Mouse (Mus musculus) liver, adult (tissue): Measurements from ENCODE around the gene Gm45140.

Experiments used
- GATA4 ChIP-seq: IDR thresholded peaks from 2 replicates; pipeline ENCODE4 v1.6.1; 2014; ENCODE audit warnings: mild to moderate bottlenecking, low read length; ENCODE audit not compliant: insufficient replicate concordance

Gm45140 gene

DNA sequence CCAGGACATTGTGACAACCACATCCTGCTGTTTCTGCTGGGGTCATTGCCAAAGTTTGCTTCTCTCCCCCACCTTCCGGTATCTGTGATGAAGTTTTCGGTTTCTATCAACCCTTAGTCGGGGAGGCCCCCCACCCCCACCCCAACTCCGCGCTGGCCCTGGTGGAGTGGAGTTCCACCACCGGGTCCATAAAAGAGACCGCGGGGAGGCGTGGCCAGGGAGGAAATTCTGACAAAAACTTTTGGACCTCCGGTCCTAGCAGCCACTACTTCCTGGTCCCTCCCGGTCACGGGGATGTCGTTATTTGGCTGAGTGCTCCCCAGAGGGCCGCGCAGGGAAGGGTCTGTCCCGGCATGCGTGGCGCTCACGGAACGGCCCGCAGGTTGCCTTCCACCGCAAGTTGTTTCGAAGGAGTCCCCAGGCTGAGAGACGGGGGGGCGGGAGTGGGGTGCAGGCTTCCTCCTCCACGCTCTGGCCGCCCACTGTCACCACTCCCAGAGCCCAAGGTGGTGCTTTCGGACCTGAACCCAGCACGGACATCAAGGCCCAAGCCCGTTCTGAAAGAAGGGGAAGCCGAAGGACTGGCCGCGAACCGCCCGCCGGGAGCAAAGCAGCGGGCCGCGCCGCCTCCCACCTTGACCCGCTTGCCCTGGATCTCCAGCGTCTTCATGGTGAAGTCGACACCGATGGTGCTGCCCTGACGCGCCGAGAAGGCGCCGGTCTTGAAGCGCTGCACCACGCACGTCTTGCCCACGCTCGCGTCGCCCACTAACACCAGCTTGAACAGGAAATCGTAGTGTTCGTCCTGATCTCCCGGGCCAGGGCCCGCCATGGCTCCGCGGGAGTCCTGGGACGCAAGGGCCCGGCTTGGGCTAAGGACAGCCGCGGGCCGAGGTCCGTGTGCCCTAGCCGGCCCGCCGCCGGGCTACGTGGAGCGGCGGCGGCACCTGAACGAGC, 24.6 kb downstream of the Gm45140 start:
- TF ChIP-seq GATA4: 0 out of 2 replicates have a peak, but pooled peaks have one; percentile 45

DNA sequence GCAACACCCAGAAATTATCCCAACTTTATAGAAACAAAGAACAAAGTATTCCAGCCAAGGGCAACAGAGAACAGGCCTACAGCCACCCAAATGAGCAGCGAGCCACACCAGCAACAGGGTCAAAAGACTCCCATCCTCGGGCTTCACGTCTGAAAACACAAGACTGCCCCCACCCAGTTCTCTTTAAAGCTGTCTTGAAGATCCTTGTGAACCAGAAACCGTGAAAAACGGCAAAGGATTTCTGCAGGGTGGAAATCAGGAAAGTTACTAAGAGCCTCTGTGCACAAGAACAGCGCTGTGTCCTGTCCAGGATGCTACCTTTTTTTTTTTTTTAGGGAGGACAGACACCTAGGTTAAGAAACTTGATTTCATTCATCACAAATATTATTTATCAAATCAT, 25.3 kb downstream of the Gm45140 start:
- TF ChIP-seq GATA4: no peak

DNA sequence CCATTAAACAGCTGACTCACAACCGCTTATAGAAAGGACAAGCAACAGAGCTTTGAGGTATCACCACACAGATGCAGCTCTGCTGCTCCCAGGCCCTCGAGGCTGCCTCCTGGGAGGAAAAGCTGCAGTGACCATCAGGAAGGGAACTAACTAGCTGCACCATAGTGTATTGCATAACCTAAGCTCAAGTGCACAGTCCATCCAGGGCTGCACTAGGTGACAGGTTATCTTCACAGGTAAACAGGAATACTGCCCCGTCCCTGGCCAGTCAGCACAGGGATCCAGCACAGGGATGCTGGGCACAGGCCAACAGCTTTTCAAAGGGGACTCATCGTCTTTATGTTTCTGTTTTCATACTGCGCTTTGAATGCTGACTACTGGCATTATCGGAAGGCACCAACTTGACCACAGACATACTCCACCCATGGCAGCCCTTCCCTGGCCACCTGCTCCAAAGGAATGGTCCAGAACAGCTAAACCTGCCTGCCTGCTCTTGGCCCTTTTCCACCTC, 25.9 kb downstream of the Gm45140 start:
- peak; percentile 78; the same call in 1 of the 2 replicates for TF ChIP-seq GATA4

DNA sequence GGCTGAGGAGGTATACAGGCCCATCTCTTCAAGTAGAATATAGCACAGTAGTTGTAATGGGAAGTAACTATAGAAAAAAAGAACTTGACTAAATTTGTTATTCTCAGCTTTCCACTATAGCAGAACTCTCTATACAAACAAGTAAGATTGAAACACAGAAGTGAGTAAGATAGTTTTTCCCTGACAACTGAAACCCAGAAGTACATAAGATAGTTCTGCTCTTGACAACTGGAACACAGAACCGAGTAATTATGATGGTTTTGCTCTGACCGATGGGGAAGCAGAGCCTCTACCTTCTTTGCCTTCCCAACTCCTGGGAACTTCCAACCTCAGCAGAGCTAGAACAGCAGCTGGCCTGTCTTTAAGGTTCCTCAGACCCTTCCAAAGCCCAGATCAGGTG, 26.5 kb downstream of the Gm45140 start:
- no peak for TF ChIP-seq GATA4

DNA sequence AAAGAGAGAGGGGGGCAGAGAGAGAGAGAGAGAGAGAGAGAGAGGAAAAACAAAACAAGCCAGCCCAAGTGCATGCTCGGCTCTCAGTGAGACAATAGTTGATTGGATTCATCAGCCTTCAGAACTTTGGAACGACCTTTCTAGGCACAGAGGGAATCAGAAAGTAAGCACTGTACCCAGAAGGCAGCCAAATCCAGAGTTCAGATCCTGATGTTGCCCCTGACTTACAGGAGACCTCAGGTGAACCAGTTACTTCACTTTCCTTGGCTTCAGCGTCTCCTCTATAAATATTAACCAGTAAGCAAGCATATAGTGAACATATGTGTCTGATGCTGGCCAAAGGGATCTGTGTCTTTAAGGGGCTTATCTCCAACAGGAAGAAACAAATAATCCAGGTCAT, 27.1 kb downstream of the Gm45140 start:
- no peak for TF ChIP-seq GATA4

DNA sequence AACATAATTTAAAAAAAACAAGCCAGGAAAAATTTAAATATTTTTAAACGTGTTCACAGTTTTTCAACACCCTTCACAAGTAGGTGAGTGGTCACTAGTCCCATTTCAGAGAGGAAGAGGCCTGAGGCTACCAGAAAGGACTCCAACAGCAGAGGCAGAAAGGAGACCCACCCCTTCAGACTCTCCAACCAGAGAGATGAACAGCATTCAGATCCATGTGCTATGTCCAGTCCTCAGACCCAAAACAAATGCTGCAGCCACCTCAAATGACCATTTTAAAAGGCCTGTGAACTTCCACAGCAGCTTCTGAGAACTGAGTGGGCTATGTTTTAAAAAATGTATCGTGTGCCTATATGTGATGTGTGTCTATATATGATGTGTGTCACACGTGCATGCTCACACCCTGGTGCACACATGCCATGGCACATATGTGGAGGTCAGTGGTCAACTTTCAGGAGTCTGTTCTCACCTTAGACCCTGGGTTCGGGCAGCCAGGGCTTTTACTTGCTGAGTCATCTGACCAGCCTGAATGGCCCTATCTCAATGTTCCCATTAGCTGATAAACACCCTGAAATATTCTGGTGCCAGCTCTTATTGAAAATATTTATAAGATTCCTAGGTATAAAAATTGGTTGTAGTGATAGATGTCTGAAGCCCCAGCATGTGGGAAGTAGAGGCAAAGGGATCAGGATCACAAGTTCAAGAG, 27.7 kb downstream of the Gm45140 start:
- TF ChIP-seq GATA4: no peak

DNA sequence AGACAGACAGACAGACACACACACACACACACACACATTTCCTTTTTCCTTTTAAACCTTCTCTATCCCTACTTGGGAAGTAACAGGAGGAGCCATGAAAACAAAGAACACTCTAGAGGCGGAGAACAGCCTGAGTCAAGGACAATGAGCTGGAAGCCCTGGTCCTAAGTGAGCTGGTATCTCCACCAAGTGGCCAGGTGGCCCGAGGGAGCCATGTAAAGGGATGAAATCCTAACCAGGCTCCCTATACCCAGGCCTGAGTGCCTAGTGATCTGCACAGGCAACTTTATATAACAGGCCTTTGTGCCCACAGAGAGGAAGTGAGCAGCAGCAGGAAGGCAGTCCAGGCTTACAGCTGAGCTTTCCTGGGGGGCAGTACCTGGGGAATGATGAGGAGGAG, 28.7 kb downstream of the Gm45140 start:
- no peak for TF ChIP-seq GATA4

DNA sequence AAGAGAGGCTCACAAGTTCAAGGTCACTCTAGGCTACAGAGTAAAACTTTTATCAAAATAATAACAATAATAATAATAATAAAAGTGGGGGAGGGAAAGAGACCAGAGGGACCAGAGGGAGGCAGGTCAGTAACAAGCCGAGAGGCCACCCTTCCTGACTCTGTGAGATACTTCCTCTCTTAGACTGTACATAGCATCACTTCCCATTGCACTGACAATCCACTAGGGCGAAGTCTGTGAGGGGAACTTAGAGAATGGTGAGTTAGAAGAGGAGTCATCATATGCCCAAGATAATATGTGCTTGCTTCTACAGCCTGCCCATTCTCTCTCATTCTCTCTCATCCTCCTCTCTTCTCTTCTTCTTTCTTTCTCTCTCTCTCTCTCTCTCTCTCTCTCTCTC, 29.6 kb downstream of the Gm45140 start:
- TF ChIP-seq GATA4: no peak

DNA sequence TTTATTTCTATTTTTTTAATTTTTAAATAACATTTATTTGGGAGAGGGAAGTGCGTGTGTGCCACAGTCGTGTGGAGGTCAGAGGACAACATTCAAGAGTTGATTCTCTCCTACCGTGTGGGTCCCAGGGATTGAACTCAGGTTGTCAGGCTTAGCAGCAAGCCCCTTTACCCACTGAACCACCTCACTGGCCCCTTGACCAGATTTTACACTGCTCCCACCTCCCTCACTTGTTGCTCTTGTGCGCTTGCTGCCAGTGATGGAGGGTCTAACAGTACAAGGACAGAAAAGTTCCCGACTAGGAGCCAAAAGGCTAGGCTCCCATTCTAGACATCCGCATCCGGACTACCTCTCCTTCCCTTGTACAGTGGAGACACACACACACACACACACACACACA, 30.1 kb downstream of the Gm45140 start:
- TF ChIP-seq GATA4: no peak

DNA sequence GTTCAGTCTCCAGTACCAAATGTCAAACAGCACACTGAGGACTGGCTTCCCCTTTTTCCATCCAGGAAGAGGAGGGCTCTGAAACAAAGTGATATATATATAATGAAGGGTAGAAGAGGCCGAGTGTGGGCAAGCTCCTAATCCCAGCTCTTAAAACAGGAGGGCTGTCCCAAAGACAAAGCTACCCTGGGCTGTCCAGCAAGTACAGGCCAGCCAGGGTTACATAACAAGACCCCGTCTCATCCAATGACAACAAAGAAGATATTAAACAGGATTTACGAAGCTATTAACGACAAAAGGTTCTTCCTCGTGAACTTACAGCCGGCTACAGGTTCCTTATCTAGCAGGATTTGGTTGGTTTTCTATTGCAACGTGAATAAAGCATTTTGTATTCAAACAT, 30.7 kb downstream of the Gm45140 start:
- no peak for TF ChIP-seq GATA4

DNA sequence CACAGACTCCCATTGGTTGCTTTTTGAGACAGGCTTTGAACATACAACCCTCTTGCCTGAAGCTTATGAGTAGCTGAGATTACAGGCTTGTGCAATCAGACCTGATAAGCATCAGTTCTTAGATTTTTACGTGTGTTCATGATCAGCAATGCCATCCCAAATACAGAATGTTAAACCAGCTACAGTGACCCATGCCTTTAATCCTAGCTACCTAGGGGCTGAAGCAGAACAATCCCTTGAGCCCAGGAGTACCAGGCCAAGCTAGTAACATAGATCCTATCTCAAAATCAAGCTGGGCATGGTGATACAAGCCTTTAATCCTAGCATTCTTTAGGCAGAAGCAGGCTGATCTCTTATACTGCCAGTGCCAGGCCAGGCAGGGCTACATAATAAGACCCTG, 31.6 kb downstream of the Gm45140 start:
- TF ChIP-seq GATA4: peak; percentile 55; the same call in 1 of the 2 replicates

DNA sequence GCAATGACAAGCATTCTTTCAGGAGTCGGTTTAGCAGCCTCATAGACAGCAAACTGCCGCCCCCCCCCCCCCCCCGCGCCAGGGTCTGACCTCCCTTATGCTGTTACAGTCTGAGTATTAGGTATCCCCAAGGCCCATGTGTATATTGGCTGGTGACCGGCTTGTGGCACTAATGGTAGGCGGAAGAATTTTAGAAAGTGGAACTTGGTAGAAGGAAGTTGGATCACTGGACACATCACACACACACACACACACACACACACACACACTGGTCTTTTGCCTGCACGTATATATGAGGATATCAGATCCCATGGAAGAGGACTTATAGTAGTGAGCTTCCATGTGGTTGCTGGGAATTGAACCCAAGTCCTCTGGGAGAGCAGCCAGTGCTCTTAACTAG, 33.1 kb downstream of the Gm45140 start:
- TF ChIP-seq GATA4: no peak

DNA sequence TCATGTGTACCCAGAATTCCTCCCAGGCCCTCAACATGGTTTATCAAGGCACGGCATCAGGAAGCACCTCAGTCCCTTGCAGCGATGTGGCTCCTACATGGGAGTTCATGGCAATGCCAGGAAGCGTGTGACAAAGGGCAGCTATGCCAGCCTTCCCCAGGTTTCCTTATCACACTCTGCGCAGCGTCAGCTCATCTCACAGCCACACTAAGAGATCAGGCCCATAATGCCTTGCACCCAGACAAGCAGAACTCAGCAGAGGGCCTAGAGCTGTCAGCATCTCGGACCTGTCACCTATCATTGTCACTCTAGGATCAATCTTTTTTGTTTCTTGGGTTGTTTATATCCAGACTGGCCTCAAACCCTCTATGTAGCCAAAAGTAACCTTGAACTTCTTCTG, 36.0 kb downstream of the Gm45140 start:
- TF ChIP-seq GATA4: no peak

DNA sequence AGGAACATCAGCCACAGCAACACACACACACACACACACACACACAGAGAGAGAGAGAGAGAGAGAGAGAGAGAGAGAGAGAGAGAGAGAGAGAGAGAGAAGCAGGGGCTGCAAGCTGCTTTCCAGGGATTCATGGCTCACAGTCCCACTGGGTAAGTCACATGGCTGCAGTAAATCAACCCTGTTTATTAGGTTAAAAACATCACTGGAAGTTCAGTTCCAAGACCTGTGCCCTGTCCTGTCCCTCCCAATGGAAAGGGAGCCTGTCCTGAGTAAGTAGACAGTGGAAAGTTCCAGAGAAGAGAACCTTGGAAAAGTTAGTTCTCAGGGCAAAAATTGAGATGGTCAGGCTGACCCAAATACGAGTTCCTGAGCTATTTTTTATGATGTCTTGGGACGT, 38.3 kb downstream of the Gm45140 start:
- no peak for TF ChIP-seq GATA4

DNA sequence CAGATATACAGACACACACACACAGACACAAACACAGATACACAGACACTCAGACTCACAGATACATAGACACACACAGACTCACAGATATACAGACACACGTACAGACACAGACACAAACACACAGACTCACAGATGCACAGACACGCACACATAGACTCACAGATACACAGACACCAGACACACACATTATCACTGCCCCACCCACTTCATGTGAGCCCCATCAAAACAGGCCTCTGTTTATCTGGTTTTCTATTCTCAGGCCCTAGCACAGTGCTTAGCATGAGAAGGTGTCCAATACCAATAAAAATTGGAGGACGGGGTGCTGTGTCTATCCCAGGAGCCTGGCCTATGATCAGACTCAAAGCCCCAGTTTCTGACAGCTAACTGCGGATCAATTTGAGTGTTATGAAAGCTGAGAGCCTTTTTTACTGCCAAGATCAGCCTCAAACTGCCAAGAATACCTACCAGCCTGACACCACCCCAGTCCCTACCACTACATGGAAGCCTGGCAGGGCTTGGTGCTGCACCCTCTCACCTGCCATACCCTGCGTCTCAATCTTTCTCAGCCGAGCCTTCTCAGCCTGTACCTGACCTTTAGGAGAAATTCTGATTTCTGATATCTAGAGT, 39.2 kb downstream of the Gm45140 start:
- TF ChIP-seq GATA4: no peak

DNA sequence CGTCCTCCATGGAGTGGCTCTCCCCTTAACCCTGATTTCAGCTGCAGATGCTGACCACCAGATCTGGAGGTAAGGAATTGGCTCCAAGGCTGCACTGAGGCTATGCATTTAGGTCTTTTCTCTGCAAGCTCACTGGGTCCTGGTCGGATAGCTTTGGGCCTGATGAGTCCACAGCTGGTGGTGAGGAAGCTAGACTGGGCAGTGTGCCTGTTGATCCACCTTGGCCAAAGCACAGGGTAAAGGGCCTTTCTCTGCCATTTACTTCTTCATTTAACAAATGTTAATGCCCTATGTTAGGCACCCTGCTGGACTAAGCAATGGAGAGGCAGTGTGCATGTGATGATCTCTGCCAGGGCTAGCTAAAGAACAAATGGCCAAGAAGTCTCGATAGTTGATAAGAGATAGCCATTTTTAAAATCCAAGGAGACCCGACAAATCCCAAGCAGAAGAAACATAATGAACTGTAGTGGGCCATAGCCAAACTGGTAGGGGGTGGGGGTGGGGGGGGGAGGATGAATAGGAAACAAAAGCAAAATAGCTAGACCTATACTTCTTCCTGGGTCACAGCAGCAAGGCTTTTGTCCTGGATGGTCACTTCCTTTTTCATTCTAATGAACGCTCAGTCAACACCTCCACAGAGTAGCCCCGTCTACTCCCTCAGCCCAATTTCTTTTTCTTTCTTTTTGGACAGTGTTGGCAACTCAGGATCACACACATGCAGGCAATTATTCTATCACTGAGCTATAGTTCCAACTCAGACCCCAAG, 40.0 kb downstream of the Gm45140 start:
- TF ChIP-seq GATA4: no peak
